Mouse (Mus musculus) forebrain, embryonic 14.5 days (tissue): ENCODE data around the gene Chmp2b. TPM values are rescaled to one million over a fixed set of nuclear protein-coding genes. Genes with fewer than 3 reads are reported as not detected.

ENCODE experiments used
- ATAC-seq: fragments of 200-750 bp; cut with Nextera tagmentation; 2 replicates; pipeline ENCODE4 v1.8.0; 2017; ENCODE audit warnings: mild to moderate bottlenecking, moderate library complexity
- DNase-seq: peaks from one replicate; pipeline ENCODE4 v3.0.0-alpha.2; 2015; ENCODE audit warnings: low spot score
- H3K27ac ChIP-seq: fragments of 300-500 bp; sonication (generic); 2 replicates; pipeline ENCODE4 v1.5.1; 2014; ENCODE audit warnings: low read depth, mild to moderate bottlenecking, control low read depth, low read length, moderate library complexity
- H3K27me3 ChIP-seq: fragments of 300-500 bp; sonication (generic); replicated peaks from 2 replicates; pipeline ENCODE4 v1.6.1; 2014; ENCODE audit warnings: low read length, control low read depth, mixed read lengths; ENCODE audit not compliant: control insufficient read depth, insufficient read depth
- H3K36me3 ChIP-seq: fragments of 300-500 bp; sonication (generic); 2 replicates; pipeline ENCODE4 v1.6.1; 2014; ENCODE audit warnings: low read length, control low read depth; ENCODE audit not compliant: control insufficient read depth, insufficient read depth
- H3K4me1 ChIP-seq: fragments of 300-500 bp; sonication (generic); 2 replicates; pipeline ENCODE4 v1.6.1; 2014; ENCODE audit warnings: antibody characterized with exemption, low read length, control low read depth; ENCODE audit not compliant: control insufficient read depth, insufficient read depth
- H3K4me2 ChIP-seq: fragments of 300-500 bp; sonication (generic); 2 replicates; pipeline ENCODE4 v1.6.1; 2014; ENCODE audit warnings: mild to moderate bottlenecking, control low read depth, low read length
- H3K4me3 ChIP-seq: fragments of 300-500 bp; sonication (generic); 2 replicates; pipeline ENCODE4 v1.5.1; 2014; ENCODE audit warnings: low read depth, low read length, control low read depth
- H3K9ac ChIP-seq: fragments of 300-500 bp; sonication (generic); 2 replicates; pipeline ENCODE4 v1.6.1; 2014; ENCODE audit warnings: mild to moderate bottlenecking, low read length, control low read depth, moderate library complexity
- H3K9me3 ChIP-seq: fragments of 300-500 bp; sonication (generic); replicated peaks from 2 replicates; pipeline ENCODE4 v1.6.1; 2016; ENCODE audit warnings: low read length, control low read depth, mixed read lengths; ENCODE audit not compliant: control insufficient read depth
- WGBS: fragments of 180-500 bp; shearing (Covaris S2); extraction: QIAGEN DNeasy Blood & Tissue Kit; methylation state at CpG from one replicate; pipeline ENCODE4 v1.1.7; 2014; 5-methylcytosine and 5-hydroxymethylcytosine counted together
- polyA plus RNA-seq: library from polyadenylated mRNA; unstranded; fragments of >200 nt; fragmentation: Nextera tagmentation; extraction: Ambion mirVana; gene quantifications from 2 replicates; pipeline ENCODE4 v1.2.1, GENCODE M21; 2014

Chmp2b gene
- polyA plus RNA-seq, 1 experiment from 2014 or later, result 48.8 TPM

DNA sequence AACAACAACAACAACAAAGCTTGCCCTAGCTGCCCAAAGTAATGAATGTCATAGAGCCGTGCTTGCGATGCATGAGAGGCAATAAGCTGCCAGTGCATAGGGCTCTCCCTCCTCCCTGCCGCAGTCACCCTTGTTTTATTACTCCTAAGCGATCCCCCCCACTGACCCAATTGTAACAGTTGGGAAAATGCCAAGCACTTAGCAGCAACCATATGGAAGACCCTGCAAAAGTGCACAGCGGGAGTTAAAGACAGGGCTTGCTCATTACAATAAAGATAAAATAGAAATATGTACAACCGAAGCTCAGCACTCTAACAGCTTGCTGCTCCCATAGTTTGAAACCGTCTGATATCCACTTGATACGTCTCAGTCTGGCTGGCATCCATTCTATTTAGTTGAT is 1.8 kb upstream of the Chmp2b start:
- H3K9me3 ChIP-seq, result no peaks in the 10 kb centered on the region
- ATAC-seq (no peak), DNase-seq (peak; percentile 36)
- H3K4me1 ChIP-seq, result peaks cover 5% of the 10 kb centered on the region
- no peaks in the 10 kb centered on the region for H3K27me3 ChIP-seq
- no peak overlapping the region for H3K4me2 ChIP-seq
- H3K9ac ChIP-seq, result no peak overlapping the region
- H3K36me3 ChIP-seq, result no peaks in the 10 kb centered on the region
- WGBS, result 57% methylated on average over 8 of the region's 8 CpGs
- H3K27ac ChIP-seq, result no peak overlapping the region
- no peak overlapping the region for H3K4me3 ChIP-seq

DNA sequence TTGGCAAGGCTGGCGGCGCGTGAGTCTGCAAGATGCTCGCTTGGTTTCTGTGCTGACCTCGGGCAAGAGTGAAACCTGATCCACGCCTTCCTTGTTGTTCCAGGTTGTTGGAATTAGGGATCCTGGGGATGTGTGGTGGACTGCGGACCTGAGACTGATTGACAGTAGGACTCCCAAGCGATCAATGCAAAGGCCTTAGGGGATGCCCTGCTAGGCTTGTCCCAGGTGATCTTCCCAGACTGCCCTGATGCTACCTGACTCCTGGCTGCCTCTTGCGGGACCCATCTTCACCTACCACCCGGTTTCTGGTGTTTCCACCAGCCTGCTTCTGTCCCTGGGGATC is 309 bp upstream of the Chmp2b start:
- no peaks in the 10 kb centered on the region for H3K27me3 ChIP-seq
- peak overlapping the region; percentile 81 for H3K4me2 ChIP-seq
- H3K4me1 ChIP-seq, result peaks cover 5% of the 10 kb centered on the region
- peak overlapping the region; percentile 89 for H3K4me3 ChIP-seq
- peak; percentile 76 for ATAC-seq
- peak overlapping the region; percentile 88 for H3K9ac ChIP-seq
- WGBS, result 1% methylated on average over 10 of the region's 10 CpGs
- no peaks in the 10 kb centered on the region for H3K9me3 ChIP-seq
- no peak for DNase-seq
- no peaks in the 10 kb centered on the region for H3K36me3 ChIP-seq
- 0 out of 2 replicates have a peak overlapping the region, but pooled peaks have one; percentile 33 for H3K27ac ChIP-seq

DNA sequence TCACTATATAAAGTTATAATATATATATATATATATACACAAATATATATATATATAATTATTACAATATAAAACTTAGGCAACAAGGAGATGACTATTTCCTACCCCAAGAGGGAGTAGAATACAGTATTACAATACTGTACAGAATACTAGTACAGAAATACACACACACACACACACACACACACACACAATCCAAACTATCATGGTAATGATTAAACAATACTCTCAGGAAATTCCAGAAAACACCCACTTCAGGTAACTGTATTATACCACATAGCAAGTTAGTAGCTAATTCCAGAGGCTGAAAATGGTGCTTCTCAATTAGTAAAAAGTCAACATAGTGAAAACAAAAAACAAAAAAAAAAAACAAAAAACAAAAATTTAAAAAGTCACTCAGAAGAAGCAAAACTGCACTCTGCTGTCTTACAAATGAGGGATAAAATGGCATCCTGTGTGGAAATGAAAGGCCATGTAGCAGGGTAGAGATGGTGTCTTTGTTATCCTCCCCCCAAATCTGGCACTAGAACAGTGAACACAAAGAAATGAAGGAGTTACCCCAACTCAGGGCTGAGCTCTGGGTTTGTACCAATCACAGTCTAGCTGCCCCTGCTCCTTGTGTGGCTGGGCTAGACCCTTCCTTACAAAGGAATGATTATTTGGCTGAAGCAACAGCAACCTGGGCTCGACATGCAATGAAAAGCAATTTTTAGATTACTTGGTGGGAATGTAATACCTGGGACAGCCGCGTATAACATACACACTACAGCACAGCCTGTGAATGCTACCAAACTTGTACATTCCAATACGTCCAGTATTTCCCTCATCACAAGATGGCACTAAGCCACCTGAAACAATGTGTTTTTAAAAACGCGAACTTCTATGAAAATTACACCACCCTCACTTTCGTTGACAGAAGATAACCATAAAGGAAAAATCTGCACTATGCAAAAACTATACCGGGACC is 1.2 kb downstream of the Chmp2b start:
- WGBS, result 13% methylated on average over 8 of the region's 8 CpGs

DNA sequence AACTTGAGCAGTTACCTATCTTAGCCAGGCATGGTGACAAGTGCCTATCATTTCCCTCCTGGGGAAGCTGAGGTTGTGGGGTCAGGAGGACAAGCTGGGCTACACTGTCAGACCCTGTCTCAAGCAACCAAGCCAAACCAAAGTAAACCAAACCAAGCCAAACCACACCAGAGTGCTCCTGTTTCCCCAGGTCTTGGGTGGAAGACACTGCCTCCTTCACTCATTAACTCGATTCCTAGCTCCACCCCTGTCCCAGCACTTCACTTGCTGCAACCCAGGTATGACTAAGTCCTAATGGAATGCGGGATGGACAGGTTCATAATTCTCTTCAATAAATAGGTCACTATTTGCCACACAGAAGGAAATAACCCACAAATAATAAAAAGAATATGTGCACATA is 2.9 kb downstream of the Chmp2b start:
- WGBS, result 81% methylated on average over 2 of the region's 2 CpGs
- Histone ChIP-seq H3K27me3 (no peaks in the 10 kb centered on the region), H3K4me3 (no peak overlapping the region), H3K9ac (no peak overlapping the region), H3K36me3 (no peaks in the 10 kb centered on the region), H3K4me1 (peaks cover 5% of the 10 kb centered on the region), H3K9me3 (no peaks in the 10 kb centered on the region), H3K27ac (no peak overlapping the region), H3K4me2 (no peak overlapping the region)
- DNase-seq (no peak), ATAC-seq (no peak)

More for the DNA sequence above, 1.2 kb downstream of the Chmp2b start:
- Histone ChIP-seq H3K9me3 (no peaks in the 10 kb centered on the region), H3K36me3 (no peaks in the 10 kb centered on the region), H3K4me2 (peak overlapping the region; percentile 81), H3K4me1 (peaks cover 5% of the 10 kb centered on the region), H3K27ac (no peak overlapping the region), H3K27me3 (no peaks in the 10 kb centered on the region), H3K4me3 (peak overlapping the region; percentile 89), H3K9ac (peak overlapping the region; percentile 88)
- peak; percentile 4; the same call in 1 of the 2 replicates for ATAC-seq
- DNase-seq, result peak; percentile 42

DNA sequence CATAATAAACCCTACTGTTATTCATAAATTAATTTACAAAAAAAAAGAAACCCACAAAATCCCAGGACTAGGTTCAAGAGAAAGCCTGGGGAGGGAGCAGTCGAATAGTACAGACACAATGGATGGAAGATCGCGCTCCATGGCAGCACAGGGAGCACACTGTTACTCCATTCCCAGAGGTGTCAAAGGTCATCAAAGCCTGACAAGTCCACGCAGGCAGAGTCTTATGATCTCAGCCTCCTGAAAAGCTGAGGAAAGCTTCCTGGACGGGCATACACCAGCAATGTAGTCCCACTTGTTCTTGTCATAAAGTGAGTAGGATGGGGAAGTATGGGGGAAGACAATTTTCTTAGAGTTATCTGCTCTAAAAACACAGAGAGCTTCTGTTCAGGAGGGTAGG is 5.2 kb downstream of the Chmp2b start:
- H3K9me3 ChIP-seq, result no peaks in the 10 kb centered on the region
- H3K27me3 ChIP-seq, result no peaks in the 10 kb centered on the region
- H3K27ac ChIP-seq, result no peak overlapping the region
- DNase-seq (no peak), ATAC-seq (no peak)
- no peak overlapping the region for H3K4me2 ChIP-seq
- no peak overlapping the region for H3K4me3 ChIP-seq
- no peaks in the 10 kb centered on the region for H3K36me3 ChIP-seq
- H3K9ac ChIP-seq, result no peak overlapping the region
- peaks cover 5% of the 10 kb centered on the region for H3K4me1 ChIP-seq
- WGBS, result 91% methylated on average over 5 of the region's 5 CpGs

DNA sequence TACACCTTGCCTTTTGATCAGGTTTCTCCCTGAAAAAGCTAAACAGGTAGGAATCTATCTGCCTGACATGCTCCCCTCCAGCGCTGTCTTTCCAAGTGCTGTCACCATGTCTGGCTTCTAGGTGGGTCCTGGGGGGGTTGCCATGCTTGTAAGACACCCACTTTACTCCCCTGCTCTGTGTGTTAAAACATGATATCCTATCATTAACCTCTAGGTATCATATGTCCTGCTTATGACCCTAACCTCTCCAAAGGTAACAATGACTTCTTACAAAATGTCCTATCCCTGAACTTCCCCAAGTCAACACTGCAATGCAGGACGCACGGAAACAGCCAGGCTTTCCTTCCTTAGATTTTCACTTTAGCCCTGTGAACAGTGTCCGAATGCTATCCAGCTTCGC is 8.3 kb downstream of the Chmp2b start:
- ATAC-seq (no peak), DNase-seq (no peak)
- Histone ChIP-seq H3K9me3 (no peaks in the 10 kb centered on the region), H3K27me3 (no peaks in the 10 kb centered on the region), H3K4me1 (no peaks in the 10 kb centered on the region), H3K4me2 (no peak overlapping the region), H3K4me3 (no peak overlapping the region), H3K36me3 (no peaks in the 10 kb centered on the region), H3K9ac (no peak overlapping the region), H3K27ac (no peak overlapping the region)
- 91% methylated on average over 5 of the region's 5 CpGs for WGBS

DNA sequence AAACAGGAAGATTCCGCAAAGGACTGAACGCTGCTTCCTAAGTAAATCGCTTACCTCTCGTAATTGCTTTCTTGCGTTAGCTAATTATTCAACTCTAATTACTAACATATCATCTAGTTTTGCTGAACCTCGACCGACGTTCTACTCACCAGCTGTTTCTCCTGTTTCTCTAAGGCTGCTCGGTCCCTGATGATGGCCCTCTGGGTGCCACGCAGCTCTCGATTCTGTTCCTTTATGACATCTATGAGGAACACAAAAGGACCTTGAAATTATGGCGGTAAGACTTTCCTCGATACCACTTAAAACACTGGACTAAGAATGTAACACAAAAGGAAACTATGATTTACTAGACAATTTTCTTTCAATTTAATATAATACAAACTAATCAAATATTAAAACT is 11.7 kb downstream of the Chmp2b start:
- Histone ChIP-seq H3K4me1 (no peaks in the 10 kb centered on the region), H3K27me3 (no peaks in the 10 kb centered on the region), H3K36me3 (no peaks in the 10 kb centered on the region), H3K9me3 (no peaks in the 10 kb centered on the region), H3K4me3 (no peak overlapping the region), H3K9ac (no peak overlapping the region), H3K27ac (no peak overlapping the region), H3K4me2 (no peak overlapping the region)
- WGBS, result 72% methylated on average over 13 of the region's 13 CpGs
- no peak for ATAC-seq
- no peak for DNase-seq

DNA sequence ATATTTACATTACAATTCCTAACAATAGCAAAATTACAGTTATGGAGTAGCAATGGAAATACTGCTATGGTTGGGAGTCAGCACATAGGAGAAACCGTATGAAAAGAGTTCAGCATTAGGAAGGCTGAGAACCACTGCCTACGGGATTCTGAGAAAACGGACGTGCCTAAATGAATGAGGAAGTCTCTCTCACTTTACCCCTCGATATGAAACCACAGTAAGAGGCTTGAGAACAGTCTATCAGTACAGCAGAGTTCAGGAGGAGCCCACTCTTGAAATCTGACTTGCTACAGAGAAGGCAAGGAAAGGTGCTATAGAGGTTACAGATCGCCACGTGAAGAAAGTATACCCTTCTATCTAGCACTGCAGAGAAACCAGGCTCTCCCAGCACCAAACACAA is 13.6 kb downstream of the Chmp2b start:
- Histone ChIP-seq H3K27me3 (no peaks in the 10 kb centered on the region), H3K4me2 (no peak overlapping the region), H3K27ac (no peak overlapping the region), H3K4me3 (no peak overlapping the region), H3K9ac (no peak overlapping the region), H3K4me1 (no peaks in the 10 kb centered on the region), H3K9me3 (no peaks in the 10 kb centered on the region), H3K36me3 (peaks cover 5% of the 10 kb centered on the region; the same call in 1 of the 2 replicates)
- ATAC-seq (no peak), DNase-seq (no peak)
- WGBS, result 88% methylated on average over 7 of the region's 7 CpGs

DNA sequence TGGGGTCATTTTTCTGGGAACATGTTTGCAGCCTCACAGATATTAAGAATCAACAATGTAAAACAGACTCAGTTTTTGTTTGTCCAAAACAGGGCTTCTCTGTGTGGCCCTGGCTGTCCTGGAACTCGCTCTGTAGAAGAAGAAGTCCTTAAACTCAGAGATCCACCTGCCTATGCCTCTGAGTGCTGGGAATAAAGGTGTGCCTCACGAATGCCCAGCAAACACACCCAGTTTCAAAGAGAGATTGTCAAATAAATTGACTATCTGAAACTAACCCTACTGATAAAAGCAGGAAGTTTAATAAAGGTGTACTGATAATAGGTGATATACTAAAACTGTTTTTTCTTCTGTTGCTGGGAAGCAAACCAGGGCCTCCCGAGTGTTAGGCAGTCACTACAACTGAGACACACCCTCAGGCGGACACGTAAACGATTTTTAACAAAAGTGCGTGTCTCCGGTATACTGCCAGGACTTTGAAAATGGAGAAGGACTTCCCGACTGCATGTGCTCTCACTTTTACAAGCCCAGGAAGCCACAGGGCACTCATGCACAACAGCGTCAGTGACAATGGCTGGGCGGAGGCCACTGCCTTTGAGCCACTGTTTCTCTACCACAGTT is 18.7 kb downstream of the Chmp2b start:
- ATAC-seq (no peak), DNase-seq (no peak)
- Histone ChIP-seq H3K27ac (no peak overlapping the region), H3K27me3 (no peaks in the 10 kb centered on the region), H3K9ac (no peak overlapping the region), H3K4me1 (no peaks in the 10 kb centered on the region), H3K4me3 (no peak overlapping the region), H3K9me3 (no peaks in the 10 kb centered on the region), H3K36me3 (peaks cover 13% of the 10 kb centered on the region), H3K4me2 (no peak overlapping the region)
- 90% methylated on average over 11 of the region's 11 CpGs for WGBS
